Mouse (Mus musculus): ENCODE data around the gene Myh9.

- TF ChIP-seq POLR2A (IDR thresholded peaks at IDR 0.05; ENCODE audit: borderline replicate concordance, extremely low read depth, insufficient read depth, insufficient read length, poor library complexity, severe bottlenecking) (no peak), CTCF (IDR thresholded peaks at IDR 0.05; ENCODE audit: borderline replicate concordance, extremely low read depth, insufficient read depth, insufficient read length) (no peak)
Observed at GRCm38 (mm10) chr15:77836692-77837443, 5.1 kb downstream of the Myh9 start.

Data from brain, embryonic 14.5 days (tissue).